Mouse (Mus musculus): Measurements from ENCODE around the gene Ccser1. TPM values are rescaled to one million over a fixed set of nuclear protein-coding genes. Genes with fewer than 3 reads are reported as not detected.
"Not testable (repeated sequence)": the region's sequence is repeated elsewhere in the genome, so short reads cannot be mapped to it uniquely, and the experiment has no call there.

The Ccser1 gene
- total RNA-seq, 1 experiment from 2014 or later = not detected

- no peak for ATAC-seq (replicated peaks; ENCODE audit: insufficient number of reproducible peaks, low FRiP score, low TSS enrichment, poor library complexity, severe bottlenecking)
Measured at GRCm38 (mm10) chr6:61786706-61787105, 606.6 kb downstream of the Ccser1 start.

DNA sequence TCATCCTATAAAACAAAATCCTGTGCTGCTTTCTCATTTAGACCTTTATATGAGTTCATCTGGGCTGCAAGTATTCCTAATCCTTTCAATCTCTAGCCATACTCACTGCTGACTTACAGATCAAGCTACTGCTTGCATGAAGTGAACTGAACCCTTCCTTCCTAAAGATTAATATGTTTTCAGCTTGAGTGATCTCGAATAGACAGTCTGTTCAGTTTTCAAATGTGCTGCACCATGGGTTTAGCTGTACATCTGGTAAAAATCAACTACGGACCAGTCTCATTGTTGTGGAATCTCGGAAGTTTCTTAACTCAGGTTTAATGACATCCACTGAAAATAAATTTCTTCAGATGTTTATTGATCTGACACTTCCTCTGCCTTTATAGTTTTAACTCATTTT, 620.8 kb downstream of the Ccser1 start:
- no peak for ATAC-seq (replicated peaks; ENCODE audit: insufficient number of reproducible peaks, low FRiP score, low TSS enrichment, poor library complexity, severe bottlenecking)

- ATAC-seq (replicated peaks; ENCODE audit: insufficient number of reproducible peaks, low FRiP score, low TSS enrichment, poor library complexity, severe bottlenecking) = no peak
Measured at GRCm38 (mm10) chr6:61805481-61805880, 625.4 kb downstream of the Ccser1 start.

GRCm38 (mm10) chr6:61817716-61818115, 637.6 kb downstream of the Ccser1 start:
- no peak for ATAC-seq (replicated peaks; ENCODE audit: insufficient number of reproducible peaks, low FRiP score, low TSS enrichment, poor library complexity, severe bottlenecking)

GRCm38 (mm10) chr6:61876302-61876701, 696.2 kb downstream of the Ccser1 start:
- ATAC-seq (replicated peaks; ENCODE audit: insufficient number of reproducible peaks, low FRiP score, low TSS enrichment, poor library complexity, severe bottlenecking) = no peak

DNA sequence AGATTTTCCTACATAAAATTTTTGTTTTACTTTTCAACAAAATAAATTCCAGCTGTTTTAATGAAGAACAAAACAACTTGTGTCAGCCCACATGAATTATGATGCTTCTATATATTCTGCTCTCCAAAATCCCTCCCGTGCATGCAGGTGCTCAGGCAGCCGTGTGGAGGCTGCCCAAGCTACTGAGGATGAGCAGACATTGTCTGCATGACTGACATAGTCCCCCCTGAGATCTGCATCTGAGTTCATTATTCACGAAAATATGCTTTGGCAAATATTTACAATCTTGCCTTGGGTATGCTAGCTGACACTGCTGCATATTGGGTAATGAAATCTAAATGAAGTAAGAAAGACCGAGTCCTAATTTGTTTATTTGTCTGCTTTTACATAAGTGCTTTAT, 718.1 kb downstream of the Ccser1 start:
- no peak for ATAC-seq (replicated peaks; ENCODE audit: insufficient number of reproducible peaks, low FRiP score, low TSS enrichment, poor library complexity, severe bottlenecking)

DNA sequence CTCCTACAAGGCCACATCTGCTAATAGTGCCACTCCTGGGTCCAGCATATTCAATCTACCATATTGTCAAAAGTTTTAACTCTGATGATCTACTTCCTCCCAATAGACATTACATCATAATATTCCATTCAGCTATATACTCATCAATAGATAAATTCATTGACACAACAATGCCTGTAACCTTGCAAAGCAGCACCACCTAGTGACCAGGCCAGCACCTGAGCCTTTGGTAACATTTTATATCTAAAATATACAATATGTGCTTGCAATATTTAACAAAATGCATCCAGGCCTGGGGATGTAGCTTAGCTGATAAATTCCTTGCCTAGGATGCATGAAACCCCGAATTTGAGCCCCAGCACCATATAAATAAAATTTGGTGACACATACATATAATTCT, 722.6 kb downstream of the Ccser1 start:
- no peak for ATAC-seq (replicated peaks; ENCODE audit: insufficient number of reproducible peaks, low FRiP score, low TSS enrichment, poor library complexity, severe bottlenecking)

- no peak for ATAC-seq (replicated peaks; ENCODE audit: insufficient number of reproducible peaks, low FRiP score, low TSS enrichment, poor library complexity, severe bottlenecking)
Measured at GRCm38 (mm10) chr6:61912896-61913295, 732.8 kb downstream of the Ccser1 start.

GRCm38 (mm10) chr6:61931622-61932021, 751.5 kb downstream of the Ccser1 start:
- no peak for ATAC-seq (replicated peaks; ENCODE audit: insufficient number of reproducible peaks, low FRiP score, low TSS enrichment, poor library complexity, severe bottlenecking)

GRCm38 (mm10) chr6:61936656-61937055, 756.5 kb downstream of the Ccser1 start:
- ATAC-seq (replicated peaks; ENCODE audit: insufficient number of reproducible peaks, low FRiP score, low TSS enrichment, poor library complexity, severe bottlenecking) = no peak

- ATAC-seq (replicated peaks; ENCODE audit: insufficient number of reproducible peaks, low FRiP score, low TSS enrichment, poor library complexity, severe bottlenecking) = no peak
Measured at GRCm38 (mm10) chr6:61939236-61939635, 759.1 kb downstream of the Ccser1 start.

- ATAC-seq (replicated peaks; ENCODE audit: insufficient number of reproducible peaks, low FRiP score, low TSS enrichment, poor library complexity, severe bottlenecking) = no peak
Measured at GRCm38 (mm10) chr6:61953703-61954102, 773.6 kb downstream of the Ccser1 start.

GRCm38 (mm10) chr6:61976878-61977277, 796.8 kb downstream of the Ccser1 start:
- no peak for ATAC-seq (replicated peaks; ENCODE audit: insufficient number of reproducible peaks, low FRiP score, low TSS enrichment, poor library complexity, severe bottlenecking)

- no peak for ATAC-seq (replicated peaks; ENCODE audit: insufficient number of reproducible peaks, low FRiP score, low TSS enrichment, poor library complexity, severe bottlenecking)
Measured at GRCm38 (mm10) chr6:61978379-61978778, 798.3 kb downstream of the Ccser1 start.

DNA sequence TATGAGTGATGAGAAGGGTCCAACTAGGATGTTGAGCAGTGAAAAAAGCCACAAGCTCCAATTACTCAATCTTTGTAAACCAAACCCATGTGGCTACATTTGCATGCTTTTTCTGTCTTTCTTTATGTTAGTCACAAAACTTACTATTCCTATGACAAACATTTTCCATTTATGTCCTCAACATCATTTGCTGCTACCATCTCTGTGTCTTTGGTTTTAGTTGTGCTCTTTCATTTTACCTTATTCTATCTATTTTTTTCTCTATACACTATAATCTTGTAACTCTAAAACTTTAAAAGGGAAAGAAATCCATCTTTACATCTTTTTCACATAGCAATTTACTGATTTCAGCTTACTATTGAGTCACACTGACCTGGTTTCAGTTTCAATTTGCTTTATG, 834.2 kb downstream of the Ccser1 start:
- no peak for ATAC-seq (replicated peaks; ENCODE audit: insufficient number of reproducible peaks, low FRiP score, low TSS enrichment, poor library complexity, severe bottlenecking)

GRCm38 (mm10) chr6:62044454-62044853, 864.3 kb downstream of the Ccser1 start:
- ATAC-seq (replicated peaks; ENCODE audit: insufficient number of reproducible peaks, low FRiP score, low TSS enrichment, poor library complexity, severe bottlenecking) = no peak

GRCm38 (mm10) chr6:62045042-62045441, 864.9 kb downstream of the Ccser1 start:
- not testable (repeated sequence) for ATAC-seq (replicated peaks; ENCODE audit: insufficient number of reproducible peaks, low FRiP score, low TSS enrichment, poor library complexity, severe bottlenecking)

DNA sequence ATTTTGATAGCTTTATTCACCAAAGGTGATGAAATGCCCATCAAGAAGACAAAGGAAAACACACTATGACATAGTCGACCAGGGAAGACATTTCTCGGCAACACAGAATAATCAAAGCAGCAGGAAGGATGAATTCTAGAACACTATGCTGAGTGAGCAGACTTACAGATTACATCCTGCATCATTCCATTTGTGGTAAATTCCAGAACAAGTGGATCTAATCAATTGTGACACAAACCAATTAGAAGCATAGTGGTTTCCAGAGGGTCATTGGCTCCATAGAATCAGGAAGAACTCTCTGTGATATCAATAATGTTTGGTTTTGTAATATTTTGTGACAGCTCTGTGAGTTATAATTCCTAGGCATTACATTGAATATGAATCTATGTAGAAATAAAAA, 875.2 kb downstream of the Ccser1 start:
- no peak for ATAC-seq (replicated peaks; ENCODE audit: insufficient number of reproducible peaks, low FRiP score, low TSS enrichment, poor library complexity, severe bottlenecking)

- no peak for ATAC-seq (replicated peaks; ENCODE audit: insufficient number of reproducible peaks, low FRiP score, low TSS enrichment, poor library complexity, severe bottlenecking)
Measured at GRCm38 (mm10) chr6:62066363-62067023, 886.4 kb downstream of the Ccser1 start.

- no peak for ATAC-seq (replicated peaks; ENCODE audit: insufficient number of reproducible peaks, low FRiP score, low TSS enrichment, poor library complexity, severe bottlenecking)
Measured at GRCm38 (mm10) chr6:62067024-62067380, 886.9 kb downstream of the Ccser1 start.

GRCm38 (mm10) chr6:62105464-62105863, 925.3 kb downstream of the Ccser1 start:
- no peak for ATAC-seq (replicated peaks; ENCODE audit: insufficient number of reproducible peaks, low FRiP score, low TSS enrichment, poor library complexity, severe bottlenecking)

All from monocyte, adult 5-6 weeks (primary cell).